Mouse (Mus musculus): Measurements from ENCODE around the gene Tcte2.

Tcte2 gene

GRCm38 (mm10) chr17:13744824-13745223, 16.8 kb downstream of the Tcte2 start:
- no peak for DNase-seq

- DNase-seq, result no peak
These were observed 17.4 kb downstream of the Tcte2 start for GRCm38 (mm10) chr17:13744219-13744618.

GRCm38 (mm10) chr17:13743709-13744079, 17.9 kb downstream of the Tcte2 start:
- DNase-seq, result no peak

GRCm38 (mm10) chr17:13742941-13743708, 18.5 kb downstream of the Tcte2 start:
- DNase-seq, result no peak

GRCm38 (mm10) chr17:13742334-13742733, 19.3 kb downstream of the Tcte2 start:
- DNase-seq, result no peak

GRCm38 (mm10) chr17:13741611-13742010, 20.0 kb downstream of the Tcte2 start:
- no peak for DNase-seq

- DNase-seq, result no peak
These were observed 20.8 kb downstream of the Tcte2 start for GRCm38 (mm10) chr17:13740796-13741195.

GRCm38 (mm10) chr17:13739981-13740380, 21.6 kb downstream of the Tcte2 start:
- DNase-seq, result no peak

GRCm38 (mm10) chr17:13738916-13739315, 22.7 kb downstream of the Tcte2 start:
- DNase-seq, result no peak

- no peak for DNase-seq
These were observed 23.4 kb downstream of the Tcte2 start for GRCm38 (mm10) chr17:13738121-13738776.

GRCm38 (mm10) chr17:13737336-13737735, 24.3 kb downstream of the Tcte2 start:
- no peak for DNase-seq

- no peak for DNase-seq
These were observed 25.8 kb downstream of the Tcte2 start for GRCm38 (mm10) chr17:13735803-13736282.

- no peak for DNase-seq
These were observed 26.6 kb downstream of the Tcte2 start for GRCm38 (mm10) chr17:13735057-13735456.

- DNase-seq, result no peak
These were observed 27.7 kb downstream of the Tcte2 start for GRCm38 (mm10) chr17:13733971-13734370.

- DNase-seq, result no peak
These were observed 28.9 kb downstream of the Tcte2 start for GRCm38 (mm10) chr17:13732685-13733084.

GRCm38 (mm10) chr17:13731727-13732112, 29.9 kb downstream of the Tcte2 start:
- DNase-seq, result no peak

GRCm38 (mm10) chr17:13730980-13731726, 30.5 kb downstream of the Tcte2 start:
- no peak for DNase-seq

- DNase-seq, result no peak
These were observed 34.7 kb downstream of the Tcte2 start for GRCm38 (mm10) chr17:13726832-13727355.

GRCm38 (mm10) chr17:13725004-13725550, 36.5 kb downstream of the Tcte2 start:
- no peak for DNase-seq

GRCm38 (mm10) chr17:13722434-13722833, 39.2 kb downstream of the Tcte2 start:
- no peak for DNase-seq

- no peak for DNase-seq
These were observed 40.3 kb downstream of the Tcte2 start for GRCm38 (mm10) chr17:13721372-13721771.

GRCm38 (mm10) chr17:13720187-13720586, 41.4 kb downstream of the Tcte2 start:
- no peak for DNase-seq

GRCm38 (mm10) chr17:13717428-13717827, 44.2 kb downstream of the Tcte2 start:
- no peak for DNase-seq
